Mouse (Mus musculus): ENCODE data around the gene Cilp.

DNA sequence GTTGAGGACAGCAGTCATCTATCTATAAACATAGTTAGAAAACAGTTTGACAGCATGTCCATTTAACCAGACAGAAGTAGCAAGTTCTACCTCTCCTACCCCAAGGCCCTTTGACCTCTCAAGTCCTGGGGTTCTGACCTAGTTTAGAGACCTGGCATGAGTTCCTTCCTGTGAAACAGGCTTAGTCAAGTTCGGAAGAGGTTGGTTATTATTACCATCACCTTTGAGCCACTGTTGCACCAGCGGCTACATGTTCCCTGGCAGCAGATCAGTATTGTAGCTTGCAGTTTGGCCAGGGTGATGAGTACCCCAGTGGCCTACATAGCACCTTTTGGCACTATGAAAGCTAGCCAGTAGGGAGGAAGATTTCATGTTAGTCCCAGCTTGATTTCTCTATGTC lies 41.7 kb downstream of the Cilp start:
- TF ChIP-seq POLR2A (IDR thresholded peaks at IDR 0.05; ENCODE audit: insufficient read length, low read depth) (no peak), POLR2AphosphoS2 (IDR thresholded peaks at IDR 0.05; ENCODE audit: insufficient read length, low read depth) (no peak), TCF12 (IDR thresholded peaks at IDR 0.05; ENCODE audit: insufficient read depth, poor library complexity, severe bottlenecking) (no peak), USF1 (IDR thresholded peaks at IDR 0.05; ENCODE audit: low read depth) (no peak), MYOG (IDR thresholded peaks at IDR 0.05; ENCODE audit: control insufficient read depth in 1 of 3, insufficient read depth in 1 of 3, insufficient read length in 2 of 3, low read depth in 2 of 3) (no peak), MAX (IDR thresholded peaks at IDR 0.05; ENCODE audit: low read depth) (no peak), MYOD1 (IDR thresholded peaks at IDR 0.05; ENCODE audit: control insufficient read depth in 1 of 3, insufficient read length in 2 of 3, low read depth in 2 of 3) (no peak)

All from myocyte (in vitro differentiated cells).